Mouse (Mus musculus) MN1 (cell line): ENCODE data around the gene Foxo3.

Source experiments
- DNase-seq: peaks from one replicate; pipeline ENCODE4 v3.0.0-alpha.2; 2016; ENCODE audit warnings: low spot score

Foxo3 gene

GRCm38 (mm10) chr10:42275401-42275870 is 1.1 kb downstream of the Foxo3 start:
- no peak for DNase-seq

GRCm38 (mm10) chr10:42274712-42275400 is 1.7 kb downstream of the Foxo3 start:
- DNase-seq, result no peak

GRCm38 (mm10) chr10:42273760-42274691 is 2.5 kb downstream of the Foxo3 start:
- DNase-seq, result no peak

GRCm38 (mm10) chr10:42273403-42273759 is 3.2 kb downstream of the Foxo3 start:
- no peak for DNase-seq

GRCm38 (mm10) chr10:42271454-42272230 is 4.9 kb downstream of the Foxo3 start:
- DNase-seq, result no peak

- DNase-seq, result no peak
Measured at GRCm38 (mm10) chr10:42270277-42271083, 6.1 kb downstream of the Foxo3 start.

- DNase-seq, result no peak
Measured at GRCm38 (mm10) chr10:42269281-42270025, 7.1 kb downstream of the Foxo3 start.

GRCm38 (mm10) chr10:42267811-42268545 is 8.6 kb downstream of the Foxo3 start:
- DNase-seq, result no peak

GRCm38 (mm10) chr10:42265021-42265689 is 11.4 kb downstream of the Foxo3 start:
- no peak for DNase-seq

- DNase-seq, result no peak
Measured at GRCm38 (mm10) chr10:42264195-42264594, 12.4 kb downstream of the Foxo3 start.

- DNase-seq, result no peak
Measured at GRCm38 (mm10) chr10:42263701-42264100, 12.9 kb downstream of the Foxo3 start.

- no peak for DNase-seq
Measured at GRCm38 (mm10) chr10:42262061-42262460, 14.5 kb downstream of the Foxo3 start.

- no peak for DNase-seq
Measured at GRCm38 (mm10) chr10:42261103-42261502, 15.5 kb downstream of the Foxo3 start.

GRCm38 (mm10) chr10:42260523-42260922 is 16.0 kb downstream of the Foxo3 start:
- peak; percentile 81 for DNase-seq

GRCm38 (mm10) chr10:42259602-42260001 is 17.0 kb downstream of the Foxo3 start:
- no peak for DNase-seq

- DNase-seq, result no peak
Measured at GRCm38 (mm10) chr10:42257985-42258384, 18.6 kb downstream of the Foxo3 start.

- DNase-seq, result no peak
Measured at GRCm38 (mm10) chr10:42254788-42255187, 21.8 kb downstream of the Foxo3 start.

- DNase-seq, result no peak
Measured at GRCm38 (mm10) chr10:42251749-42252323, 24.7 kb downstream of the Foxo3 start.

GRCm38 (mm10) chr10:42251203-42251602 is 25.4 kb downstream of the Foxo3 start:
- peak; percentile 67 for DNase-seq
